Mouse (Mus musculus): ENCODE measurements around the gene Tap2.

GRCm38 (mm10) chr17:34193468-34193867 is 9.9 kb upstream of the Tap2 start:
- no peak for TF ChIP-seq CTCF (IDR thresholded peaks at IDR 0.05; ENCODE audit: control insufficient read depth, insufficient read depth, low read length)
- TF ChIP-seq POLR2A (IDR thresholded peaks at IDR 0.05; ENCODE audit: borderline replicate concordance, control insufficient read depth, low read depth, low read length), result no peak

Measured in bone marrow, adult 2 months (tissue).